Mouse (Mus musculus) common myeloid progenitor, adult 5-6 weeks (primary cell): Measurements from ENCODE around the gene Phgr1. TPM values are rescaled to one million over a fixed set of nuclear protein-coding genes. Genes with fewer than 3 reads are reported as not detected.

Experiments used
- ATAC-seq: replicated peaks from 2 replicates; pipeline ENCODE4 v1.8.0; 2016; ENCODE audit warnings: low read depth, mild to moderate bottlenecking, moderate TSS enrichment, inconsistent platforms; ENCODE audit not compliant: poor library complexity, severe bottlenecking
- total RNA-seq: library from RNA; stranded (forward); fragments of 200-1000, 187-1606 nt; gene quantifications from 2 replicates; pipeline ENCODE4 v1.2.3, GENCODE M21; 2017

Phgr1 gene
- total RNA-seq, 1 experiment from 2014 or later: not detected

- no peak for ATAC-seq
Measured at GRCm38 (mm10) chr2:118775846-118776245, 3.3 kb downstream of the Phgr1 start.

- ATAC-seq: no peak
Measured at GRCm38 (mm10) chr2:118776295-118776694, 3.7 kb downstream of the Phgr1 start.

DNA sequence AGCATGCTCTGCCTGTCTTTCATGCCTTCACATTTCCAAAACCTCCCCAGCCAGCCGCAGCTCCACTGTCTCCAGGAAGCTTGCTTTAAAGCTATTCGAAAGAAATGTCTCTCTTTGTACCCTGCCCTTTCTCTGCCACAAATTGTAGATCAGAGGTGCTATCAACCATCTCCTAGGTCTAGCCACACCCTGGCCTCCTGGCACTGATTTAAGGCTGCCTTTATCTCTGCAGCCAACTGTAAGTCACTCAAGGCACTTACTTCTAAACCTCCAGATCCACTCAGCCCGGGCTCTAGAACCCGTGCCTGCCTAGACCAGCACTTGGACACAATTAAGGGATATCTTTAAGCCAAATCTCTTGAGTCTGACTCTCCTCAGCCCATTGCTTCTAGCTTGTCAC, 5.8 kb downstream of the Phgr1 start:
- ATAC-seq: no peak

DNA sequence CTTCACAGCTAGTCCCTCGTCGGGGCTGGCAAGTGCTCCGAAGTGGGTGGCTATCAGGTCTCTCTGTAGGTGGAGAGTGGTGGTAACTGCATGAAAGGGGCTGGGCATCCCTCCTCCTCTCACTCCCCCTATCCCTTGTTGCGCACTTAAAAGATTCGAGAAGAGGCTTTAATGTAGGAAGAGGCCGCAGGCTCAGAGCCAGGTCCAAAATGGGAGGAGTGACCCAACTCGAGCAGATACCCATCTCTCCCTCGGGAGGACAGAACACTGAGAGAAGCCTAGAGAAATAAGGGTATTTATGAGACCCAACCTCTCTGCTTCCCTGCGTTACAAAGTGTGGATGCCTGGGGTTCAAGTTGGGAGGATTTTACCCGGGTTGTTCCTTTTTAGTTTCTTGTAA, 6.5 kb downstream of the Phgr1 start:
- ATAC-seq: no peak

GRCm38 (mm10) chr2:118779504-118780480, 7.2 kb downstream of the Phgr1 start, which contains the start of gene Disp2:
TSS of gene Disp2 (plus strand) at chr2:118779719.
- peak; percentile 91 for ATAC-seq

- no peak for ATAC-seq
Measured at GRCm38 (mm10) chr2:118781115-118781514, 8.5 kb downstream of the Phgr1 start.

- ATAC-seq: no peak
Measured at GRCm38 (mm10) chr2:118782303-118782702, 9.7 kb downstream of the Phgr1 start.

DNA sequence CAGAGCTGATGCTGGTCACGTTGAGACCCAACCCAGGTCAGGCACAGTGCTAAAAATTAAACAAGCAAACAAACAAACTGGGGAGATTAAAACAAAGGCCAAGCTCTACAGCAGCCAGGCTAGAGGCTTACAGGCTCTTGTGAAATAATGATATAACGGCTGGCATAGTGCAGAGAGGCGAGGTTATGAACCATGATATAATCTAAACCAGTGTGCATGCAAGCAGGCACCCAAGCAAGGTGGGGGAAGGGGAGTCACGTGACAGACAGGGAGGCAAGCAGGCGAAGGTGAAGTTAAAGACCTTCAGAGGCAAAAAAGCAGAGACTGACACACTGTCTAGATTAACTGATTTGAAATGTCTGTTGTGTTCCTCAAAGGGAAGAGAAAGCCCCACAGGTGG, 10.5 kb downstream of the Phgr1 start:
- ATAC-seq: no peak

- ATAC-seq: no peak
Measured at GRCm38 (mm10) chr2:118783663-118784062, 11.1 kb downstream of the Phgr1 start.

DNA sequence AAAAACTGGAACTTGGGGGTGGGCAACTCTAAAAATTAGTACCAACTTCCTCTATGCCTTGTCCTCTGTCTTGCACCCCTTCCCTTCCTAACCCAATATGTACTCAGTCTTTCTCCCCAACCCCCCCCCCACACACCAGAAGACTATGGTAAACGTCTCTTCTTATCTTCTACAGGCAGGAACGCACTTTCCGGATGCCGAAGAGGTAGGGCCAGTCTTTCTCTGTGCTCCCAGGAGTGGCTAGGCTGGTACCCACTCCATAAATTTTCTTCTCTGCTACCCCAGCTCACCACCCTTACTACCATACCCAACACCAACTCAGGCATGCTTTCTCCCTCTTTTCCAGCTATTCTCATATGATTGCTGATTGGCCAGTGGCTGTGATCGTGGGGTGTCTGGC, 14.0 kb downstream of the Phgr1 start:
- ATAC-seq: no peak

GRCm38 (mm10) chr2:118789501-118789900, 16.9 kb downstream of the Phgr1 start:
- ATAC-seq: no peak

- 0 out of 2 replicates have a peak, but pooled peaks have one; percentile 6 for ATAC-seq
Measured at GRCm38 (mm10) chr2:118790221-118790550, 17.6 kb downstream of the Phgr1 start.

- peak; percentile 70 for ATAC-seq
Measured at GRCm38 (mm10) chr2:118790551-118791525, 18.3 kb downstream of the Phgr1 start.

- no peak for ATAC-seq
Measured at GRCm38 (mm10) chr2:118791591-118792258, 19.2 kb downstream of the Phgr1 start.

DNA sequence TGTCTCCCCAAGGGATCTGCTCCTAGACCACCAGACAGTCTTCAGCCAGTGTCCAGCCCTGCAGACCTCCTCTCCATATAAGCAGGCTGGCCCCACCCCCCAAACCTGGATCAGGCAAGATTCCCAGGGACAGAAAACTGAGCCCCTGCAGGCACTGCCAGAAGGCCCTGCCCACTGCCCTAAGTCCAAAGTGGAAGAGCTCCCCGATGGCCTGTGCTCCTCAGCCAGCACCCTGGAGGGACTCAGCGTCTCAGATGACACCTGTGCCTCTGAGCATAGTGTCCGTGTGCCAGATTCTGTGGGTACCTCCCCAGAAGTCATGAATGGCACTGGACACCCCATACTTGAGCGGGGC, 19.7 kb downstream of the Phgr1 start:
- no peak for ATAC-seq

DNA sequence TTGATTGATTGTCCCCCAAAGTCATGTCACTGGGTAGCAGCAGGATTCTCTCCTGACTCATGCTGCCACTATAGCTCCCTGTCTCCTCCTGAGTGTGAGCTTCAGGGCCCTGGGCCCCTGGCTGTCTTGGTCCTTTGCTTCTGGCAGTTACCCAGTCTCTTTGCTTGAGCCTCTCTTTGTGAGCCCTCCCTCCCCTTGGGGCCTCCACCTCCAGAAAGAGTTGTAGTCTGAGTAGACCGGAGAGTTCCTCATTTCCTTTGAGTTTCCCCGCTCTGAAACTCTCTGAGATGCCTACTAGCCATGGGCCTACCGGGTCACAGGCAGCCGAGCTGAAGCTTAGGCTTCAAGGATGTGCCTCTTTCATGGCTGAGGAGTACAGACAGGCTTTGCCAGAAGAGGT, 21.1 kb downstream of the Phgr1 start:
- no peak for ATAC-seq

- ATAC-seq: no peak
Measured at GRCm38 (mm10) chr2:118802542-118803118, 30.1 kb downstream of the Phgr1 start.

GRCm38 (mm10) chr2:118804474-118804873, 31.9 kb downstream of the Phgr1 start:
- peak; percentile 97 for ATAC-seq

- ATAC-seq: no peak
Measured at GRCm38 (mm10) chr2:118805137-118805536, 32.6 kb downstream of the Phgr1 start.

DNA sequence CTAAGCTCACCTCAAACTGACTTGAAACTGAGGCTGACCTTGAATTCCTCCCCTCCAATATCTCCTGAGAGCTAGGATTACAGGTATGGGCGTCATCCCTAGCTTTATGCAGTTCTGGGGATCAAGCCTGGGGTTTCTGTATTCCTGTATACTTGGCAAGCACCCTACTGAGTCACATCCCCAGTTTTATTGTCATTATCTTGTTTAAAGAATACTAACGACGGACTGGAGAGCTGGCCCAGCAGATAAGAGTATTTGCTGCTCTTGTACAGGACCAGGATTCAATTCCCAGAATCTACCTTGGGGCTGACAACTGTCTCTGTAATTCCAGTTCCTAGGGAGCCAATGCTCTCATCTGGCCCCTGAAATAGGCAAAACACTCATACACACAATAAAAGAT, 33.2 kb downstream of the Phgr1 start:
- ATAC-seq: no peak
